Mouse (Mus musculus) lung, embryonic 14.5 days (tissue): ENCODE data around the gene Ntsr1. TPM values are rescaled to one million over a fixed set of nuclear protein-coding genes. Genes with fewer than 3 reads are reported as not detected.

Experiments
- ATAC-seq: fragments of 200-750 bp; cut with Nextera tagmentation; 2 replicates; pipeline ENCODE4 v1.8.0; 2017; ENCODE audit warnings: mild to moderate bottlenecking, moderate TSS enrichment, moderate library complexity; ENCODE audit not compliant: insufficient read depth
- DNase-seq: peaks from one replicate; pipeline ENCODE4 v3.0.0-alpha.2; 2015
- H3K27ac ChIP-seq: fragments of 300-500 bp; sonication (generic); 2 replicates; pipeline ENCODE4 v1.5.1; 2014; ENCODE audit warnings: low read depth, mild to moderate bottlenecking, moderate library complexity
- H3K27me3 ChIP-seq: fragments of 300-500 bp; sonication (generic); 2 replicates; pipeline ENCODE4 v1.6.1; 2014; ENCODE audit warnings: low read length, control low read depth; ENCODE audit not compliant: insufficient read depth
- H3K36me3 ChIP-seq: fragments of 300-500 bp; sonication (generic); 2 replicates; pipeline ENCODE4 v1.6.1; 2014; ENCODE audit warnings: control low read depth; ENCODE audit not compliant: insufficient read depth
- H3K4me1 ChIP-seq: fragments of 300-500 bp; sonication (generic); 2 replicates; pipeline ENCODE4 v1.6.1; 2014; ENCODE audit warnings: antibody characterized with exemption, control low read depth; ENCODE audit not compliant: insufficient read depth
- H3K4me2 ChIP-seq: fragments of 300-500 bp; sonication (generic); 2 replicates; pipeline ENCODE4 v1.6.1; 2014; ENCODE audit warnings: mild to moderate bottlenecking
- H3K4me3 ChIP-seq: fragments of 300-500 bp; sonication (generic); 2 replicates; pipeline ENCODE4 v1.5.1; 2014; ENCODE audit warnings: low read depth, low read length
- H3K9ac ChIP-seq: fragments of 300-500 bp; sonication (generic); 2 replicates; pipeline ENCODE4 v1.6.1; 2014
- H3K9me3 ChIP-seq: fragments of 300-500 bp; sonication (generic); 2 replicates; pipeline ENCODE4 v1.6.1; 2016; ENCODE audit warnings: low read depth, low read length, control low read depth
- CTCF ChIP-seq: IDR thresholded peaks from 2 replicates; pipeline ENCODE4 v1.5.1; 2016; ENCODE audit warnings: antibody characterized with exemption, low read depth
- WGBS: fragments of 180-500 bp; shearing (Covaris S2); extraction: QIAGEN DNeasy Blood & Tissue Kit; methylation state at CpG from one replicate; pipeline ENCODE4 v1.1.7; 2014; 5-methylcytosine and 5-hydroxymethylcytosine counted together
- polyA plus RNA-seq: library from polyadenylated mRNA; unstranded; fragments of >200 nt; fragmentation: Nextera tagmentation; extraction: Ambion mirVana; gene quantifications from 2 replicates; pipeline ENCODE4 v1.2.1, GENCODE M21; 2014

Gene Ntsr1
- polyA plus RNA-seq, 1 experiment from 2014 or later = 2.6 TPM

DNA sequence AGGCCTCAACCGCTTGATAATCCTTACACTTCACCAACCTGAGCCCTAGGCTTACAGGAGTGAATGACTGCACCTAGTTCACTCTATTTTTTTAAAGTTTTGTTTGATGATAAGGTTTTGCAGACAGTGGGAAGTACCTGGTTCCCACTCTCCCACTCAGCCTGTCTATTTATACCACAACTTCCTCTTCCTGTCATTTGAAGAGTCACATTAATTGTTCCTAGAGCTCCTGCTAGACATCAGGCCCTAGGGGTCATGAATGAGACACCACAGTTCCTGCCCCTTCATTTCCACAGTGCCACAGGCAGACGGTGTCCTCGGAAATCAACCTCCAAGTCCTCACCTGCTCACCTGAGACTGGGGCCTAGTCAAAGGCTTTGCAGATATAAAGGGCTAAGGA lies 56.7 kb downstream of the Ntsr1 start:
- 70% methylated on average over 3 of the region's 3 CpGs for WGBS
- DNase-seq = no peak

DNA sequence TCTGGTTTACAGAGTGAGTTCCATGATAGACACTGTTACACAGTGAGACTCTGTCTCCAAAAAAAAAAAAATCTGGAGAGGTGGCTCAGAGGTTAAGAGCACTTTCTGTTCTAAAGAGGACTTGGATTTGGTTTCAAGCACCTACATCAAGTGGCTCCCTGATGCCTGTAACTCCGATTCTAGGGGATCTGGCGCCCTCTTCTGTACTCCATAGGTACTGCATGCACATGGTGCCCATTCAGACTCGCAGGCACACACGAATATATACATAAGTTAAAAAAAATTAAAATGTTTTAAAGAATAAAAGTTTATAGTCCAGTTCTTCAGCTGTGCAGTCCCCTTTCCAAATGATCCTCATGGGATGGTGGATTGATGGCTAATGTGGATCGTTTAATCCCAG lies 60.5 kb downstream of the Ntsr1 start:
- H3K9me3 ChIP-seq = no peaks in the 10 kb centered on the region
- no peaks in the 10 kb centered on the region for H3K4me1 ChIP-seq
- H3K36me3 ChIP-seq = no peaks in the 10 kb centered on the region
- no peak overlapping the region for H3K4me3 ChIP-seq
- peak; percentile 64 for TF ChIP-seq CTCF
- no peak overlapping the region for H3K27ac ChIP-seq
- DNase-seq (peak; percentile 30), ATAC-seq (no peak)
- H3K9ac ChIP-seq = no peak overlapping the region
- WGBS = 56% methylated on average over 5 of the region's 5 CpGs
- H3K27me3 ChIP-seq = no peaks in the 10 kb centered on the region
- H3K4me2 ChIP-seq = no peak overlapping the region

More for the DNA sequence above, 56.7 kb downstream of the Ntsr1 start:
- H3K9me3 ChIP-seq = no peaks in the 10 kb centered on the region
- H3K27ac ChIP-seq = no peak overlapping the region
- ATAC-seq = no peak
- H3K4me3 ChIP-seq = no peak overlapping the region
- H3K9ac ChIP-seq = no peak overlapping the region
- no peak for TF ChIP-seq CTCF
- no peak overlapping the region for H3K4me2 ChIP-seq
- H3K36me3 ChIP-seq = no peaks in the 10 kb centered on the region
- no peaks in the 10 kb centered on the region for H3K4me1 ChIP-seq
- 0 out of 2 replicates have a peak, but pooled peaks cover 1% of the 10 kb centered on the region for H3K27me3 ChIP-seq

DNA sequence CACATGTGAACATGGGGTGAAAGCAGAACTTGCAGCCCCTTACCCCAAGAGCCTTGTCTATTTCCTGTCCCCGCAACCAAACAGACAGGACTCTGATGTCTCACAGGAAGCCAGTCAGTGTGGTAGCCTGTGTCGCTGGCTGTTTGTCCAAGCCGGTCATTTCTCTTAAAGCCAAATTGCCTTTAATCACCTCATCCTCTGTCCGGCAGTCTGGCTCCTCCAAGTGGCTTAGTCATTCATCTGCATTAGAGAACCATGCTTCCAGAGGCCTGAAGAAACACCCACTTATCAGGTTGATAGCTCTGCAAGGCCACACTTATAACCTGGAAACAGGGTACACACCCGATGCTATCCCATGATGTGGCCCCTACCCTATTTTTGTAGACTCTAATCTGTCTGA lies 62.4 kb downstream of the Ntsr1 start:
- no peak overlapping the region for H3K4me3 ChIP-seq
- no peak overlapping the region for H3K27ac ChIP-seq
- ATAC-seq (no peak), DNase-seq (peak; percentile 36)
- no peak overlapping the region for H3K9ac ChIP-seq
- no peaks in the 10 kb centered on the region for H3K27me3 ChIP-seq
- H3K4me1 ChIP-seq = no peaks in the 10 kb centered on the region
- no peaks in the 10 kb centered on the region for H3K36me3 ChIP-seq
- H3K9me3 ChIP-seq = no peaks in the 10 kb centered on the region
- TF ChIP-seq CTCF = peak; percentile 27
- 30% methylated on average over 5 of the region's 5 CpGs for WGBS
- H3K4me2 ChIP-seq = no peak overlapping the region

DNA sequence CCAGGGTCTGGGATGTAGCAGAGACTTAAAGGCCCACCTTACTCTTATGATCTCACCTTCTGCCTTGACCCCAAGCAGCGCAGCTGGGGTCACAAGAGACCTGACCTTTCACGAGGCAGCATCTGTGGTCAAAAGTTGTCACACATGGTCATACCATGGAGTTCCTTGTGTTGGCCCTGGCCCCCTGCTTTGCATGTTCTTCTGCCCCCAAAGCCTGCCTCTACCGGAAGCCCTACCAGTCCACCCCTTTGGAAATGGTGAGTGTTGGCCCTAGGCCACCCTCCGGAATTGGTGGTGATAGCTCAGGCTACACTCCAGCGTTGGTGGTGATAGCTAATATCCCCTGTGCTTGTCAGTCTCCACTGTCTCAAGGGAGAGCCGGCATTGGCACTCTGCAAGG lies 63.5 kb downstream of the Ntsr1 start:
- no peak overlapping the region for H3K9ac ChIP-seq
- H3K36me3 ChIP-seq = no peaks in the 10 kb centered on the region
- no peak overlapping the region for H3K27ac ChIP-seq
- DNase-seq = no peak
- no peaks in the 10 kb centered on the region for H3K27me3 ChIP-seq
- H3K4me2 ChIP-seq = no peak overlapping the region
- no peak overlapping the region for H3K4me3 ChIP-seq
- no peaks in the 10 kb centered on the region for H3K9me3 ChIP-seq
- H3K4me1 ChIP-seq = 0 out of 2 replicates have a peak, but pooled peaks cover under 1% of the 10 kb centered on the region
- ATAC-seq = no peak
- WGBS = 54% methylated on average over 6 of the region's 6 CpGs
- no peak for TF ChIP-seq CTCF

DNA sequence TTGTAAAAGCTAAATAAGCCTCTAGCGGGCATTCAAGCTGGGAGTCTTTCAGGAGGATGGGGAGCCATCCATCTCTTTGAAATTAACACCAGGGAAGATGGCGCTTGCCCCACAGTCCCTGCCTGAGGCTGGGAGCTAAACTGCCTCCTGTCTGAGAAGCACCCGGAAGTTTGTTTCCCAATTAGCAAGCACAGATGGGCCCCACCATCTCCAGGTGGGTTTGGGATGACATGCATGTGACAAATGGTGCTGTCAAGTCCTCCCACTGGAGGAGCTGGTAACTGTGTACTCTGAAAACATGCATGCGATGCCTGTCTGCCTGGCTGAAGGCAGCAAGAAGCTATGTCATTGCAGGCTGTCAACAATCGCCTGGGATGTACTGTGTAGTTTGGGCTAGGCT lies 64.1 kb downstream of the Ntsr1 start:
- Histone ChIP-seq H3K9me3 (no peaks in the 10 kb centered on the region), H3K27me3 (no peaks in the 10 kb centered on the region), H3K4me2 (no peak overlapping the region), H3K9ac (no peak overlapping the region), H3K36me3 (no peaks in the 10 kb centered on the region), H3K27ac (no peak overlapping the region), H3K4me1 (peaks cover 6% of the 10 kb centered on the region), H3K4me3 (no peak overlapping the region)
- TF ChIP-seq CTCF = no peak
- 32% methylated on average over 5 of the region's 5 CpGs for WGBS
- ATAC-seq = no peak
- DNase-seq = no peak

DNA sequence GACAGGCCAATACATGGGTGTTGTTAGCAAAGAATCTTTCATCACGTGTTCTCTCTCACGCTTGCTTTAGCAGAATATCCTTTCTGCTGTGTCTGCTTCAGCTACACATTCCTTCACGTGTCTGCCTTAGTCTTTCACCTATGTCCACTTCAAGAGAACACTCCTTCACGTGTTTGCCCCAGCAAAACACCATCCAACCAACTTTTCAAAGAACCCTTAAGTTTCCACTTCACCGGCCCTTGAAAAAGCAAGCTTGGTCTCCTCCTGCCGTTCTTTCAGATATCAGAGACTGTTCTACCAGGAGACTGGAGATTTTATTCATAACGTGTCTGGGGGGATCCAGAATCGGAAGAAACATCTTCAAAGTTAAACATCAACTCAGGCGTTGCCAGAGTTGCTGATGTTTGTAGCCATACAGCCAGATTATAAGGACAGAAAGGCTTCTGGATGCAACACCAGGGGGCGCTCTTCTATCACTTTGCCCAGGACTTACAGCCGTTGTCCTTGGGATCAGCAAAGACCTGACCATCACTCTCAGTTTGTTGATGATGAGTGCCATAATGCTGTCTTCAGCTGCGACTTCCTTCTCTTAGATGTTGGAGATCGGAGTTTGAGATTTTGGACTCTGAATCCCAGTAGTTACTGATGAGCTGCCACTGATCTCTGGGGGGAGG lies 66.6 kb downstream of the Ntsr1 start:
- H3K4me3 ChIP-seq = no peak overlapping the region
- ATAC-seq (peak; percentile 61), DNase-seq (peak; percentile 92)
- WGBS = 18% methylated on average over 13 of the region's 13 CpGs
- H3K27me3 ChIP-seq = no peaks in the 10 kb centered on the region
- no peak overlapping the region for H3K27ac ChIP-seq
- H3K36me3 ChIP-seq = no peaks in the 10 kb centered on the region
- no peak overlapping the region for H3K4me2 ChIP-seq
- peaks cover 8% of the 10 kb centered on the region for H3K4me1 ChIP-seq
- no peak overlapping the region for H3K9ac ChIP-seq
- no peaks in the 10 kb centered on the region for H3K9me3 ChIP-seq
- peak; percentile 83 for TF ChIP-seq CTCF

DNA sequence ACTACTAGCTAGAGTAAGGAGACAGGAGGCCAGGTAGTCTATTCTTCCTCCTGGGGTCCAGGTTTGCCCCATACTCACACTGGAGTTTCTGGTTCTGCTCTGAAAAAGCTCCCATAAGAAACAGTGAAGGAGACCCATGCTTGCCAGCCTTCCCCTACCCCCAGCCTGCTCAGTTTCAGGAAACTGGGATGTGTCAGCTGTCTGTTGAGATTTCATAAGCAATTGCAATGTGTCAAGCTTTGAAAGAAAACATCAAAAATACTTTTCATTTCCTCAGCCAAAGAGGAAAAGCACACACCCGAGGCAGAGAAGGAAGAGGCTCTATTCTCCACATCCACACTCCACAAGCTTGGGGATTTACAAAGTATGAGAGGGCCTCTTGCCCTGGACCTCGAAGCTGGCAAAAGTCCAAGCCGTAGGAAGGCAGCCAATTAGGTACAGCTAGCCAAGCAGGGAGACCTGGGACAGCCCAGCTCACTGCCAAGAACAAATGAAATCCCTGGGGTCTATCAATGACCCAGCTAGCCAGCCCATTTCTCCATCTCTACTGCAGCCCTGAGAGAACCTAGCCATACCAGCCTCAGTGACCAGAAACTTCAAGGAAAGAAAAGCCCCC lies 69.4 kb downstream of the Ntsr1 start:
- no peak for TF ChIP-seq CTCF
- H3K9ac ChIP-seq = no peak overlapping the region
- H3K4me3 ChIP-seq = no peak overlapping the region
- no peaks in the 10 kb centered on the region for H3K36me3 ChIP-seq
- peaks cover 8% of the 10 kb centered on the region for H3K4me1 ChIP-seq
- H3K4me2 ChIP-seq = no peak overlapping the region
- H3K27ac ChIP-seq = peak overlapping the region; percentile 52
- H3K27me3 ChIP-seq = no peaks in the 10 kb centered on the region
- ATAC-seq (peak; percentile 81), DNase-seq (peak; percentile 86)
- WGBS = 10% methylated on average over 3 of the region's 3 CpGs
- no peaks in the 10 kb centered on the region for H3K9me3 ChIP-seq
